Mouse (Mus musculus): ENCODE measurements around the gene Mink1. TPM values are rescaled to one million over a fixed set of nuclear protein-coding genes. Genes with fewer than 3 reads are reported as not detected.

The Mink1 gene
- polyA plus RNA-seq, 1 experiment from 2014 or later, result 12.7 TPM

GRCm38 (mm10) chr11:70644564-70645103 is 82.0 kb downstream of the Mink1 start:
- H3K27me3 ChIP-seq (ENCODE audit: control insufficient read depth, insufficient read depth, low read length), result no peaks in the 10 kb centered on the region
- H3K4me2 ChIP-seq (ENCODE audit: low read length), result no peak overlapping the region
- no peak for ATAC-seq (ENCODE audit: insufficient number of reproducible peaks, insufficient read depth, low FRiP score, low read depth)
- no peak overlapping the region for H3K4me3 ChIP-seq (ENCODE audit: control insufficient read depth in 1 of 2, insufficient read depth in 1 of 2, low read depth in 1 of 2, low read length in 2 of 2)
- 93% methylated on average over 8 of the region's 8 CpGs for WGBS
- no peak overlapping the region for H3K9ac ChIP-seq (ENCODE audit: low read length)
- peaks cover 10 to 22% of the 10 kb centered on the region in 2 experiments for H3K4me1 ChIP-seq (ENCODE audit: control insufficient read depth in 2 of 2, insufficient read depth in 2 of 2, low read length in 2 of 2)
- H3K27ac ChIP-seq (replicated peaks in 1 of 2; ENCODE audit: control insufficient read depth in 1 of 2, insufficient read depth in 1 of 2, low read depth in 2 of 2, low read length in 2 of 2), result no peak overlapping the region
- no peaks in the 10 kb centered on the region for H3K9me3 ChIP-seq (ENCODE audit: control insufficient read depth, low read length)
- peaks cover 48% of the 10 kb centered on the region for H3K36me3 ChIP-seq (ENCODE audit: control insufficient read depth, insufficient read depth, low read length)

GRCm38 (mm10) chr11:70645461-70646258 is 83.0 kb downstream of the Mink1 start:
- Histone ChIP-seq H3K9me3 (ENCODE audit: control insufficient read depth, low read length) (no peaks in the 10 kb centered on the region), H3K4me3 (ENCODE audit: control insufficient read depth in 1 of 2, insufficient read depth in 1 of 2, low read depth in 1 of 2, low read length in 2 of 2) (peak overlapping the region; percentile 66 to 95), H3K27ac (replicated peaks in 1 of 2; ENCODE audit: control insufficient read depth in 1 of 2, insufficient read depth in 1 of 2, low read depth in 2 of 2, low read length in 2 of 2) (peak overlapping the region; percentile 96 to 97), H3K4me2 (ENCODE audit: low read length) (peak overlapping the region; percentile 90), H3K27me3 (ENCODE audit: control insufficient read depth, insufficient read depth, low read length) (no peaks in the 10 kb centered on the region), H3K9ac (ENCODE audit: low read length) (peak overlapping the region; percentile 99), H3K36me3 (ENCODE audit: control insufficient read depth, insufficient read depth, low read length) (peaks cover 59% of the 10 kb centered on the region), H3K4me1 (ENCODE audit: control insufficient read depth in 2 of 2, insufficient read depth in 2 of 2, low read length in 2 of 2) (peaks cover 10 to 31% of the 10 kb centered on the region in 2 experiments)
- ATAC-seq (ENCODE audit: insufficient number of reproducible peaks, insufficient read depth, low FRiP score, low read depth), result no peak
- 71% methylated on average over 12 of the region's 12 CpGs for WGBS

- 22% methylated on average over 3 of the region's 3 CpGs for WGBS
- peak overlapping the region; percentile 99 for H3K9ac ChIP-seq (ENCODE audit: low read length)
- H3K27me3 ChIP-seq (ENCODE audit: control insufficient read depth, insufficient read depth, low read length), result no peaks in the 10 kb centered on the region
- no peak for ATAC-seq (ENCODE audit: insufficient number of reproducible peaks, insufficient read depth, low FRiP score, low read depth)
- peaks cover 13 to 36% of the 10 kb centered on the region in 2 experiments for H3K4me1 ChIP-seq (ENCODE audit: control insufficient read depth in 2 of 2, insufficient read depth in 2 of 2, low read length in 2 of 2)
- H3K4me2 ChIP-seq (ENCODE audit: low read length), result peak overlapping the region; percentile 90
- H3K36me3 ChIP-seq (ENCODE audit: control insufficient read depth, insufficient read depth, low read length), result peaks cover 64% of the 10 kb centered on the region
- peak overlapping the region; percentile 96 to 97 for H3K27ac ChIP-seq (replicated peaks in 1 of 2; ENCODE audit: control insufficient read depth in 1 of 2, insufficient read depth in 1 of 2, low read depth in 2 of 2, low read length in 2 of 2)
- no peaks in the 10 kb centered on the region for H3K9me3 ChIP-seq (ENCODE audit: control insufficient read depth, low read length)
- peak overlapping the region; percentile 66 to 95 for H3K4me3 ChIP-seq (ENCODE audit: control insufficient read depth in 1 of 2, insufficient read depth in 1 of 2, low read depth in 1 of 2, low read length in 2 of 2)
These were observed 83.5 kb downstream of the Mink1 start for GRCm38 (mm10) chr11:70646259-70646555.

GRCm38 (mm10) chr11:70646691-70647650 is 84.3 kb downstream of the Mink1 start, which contains the start of the genes Rnf167 and Slc25a11:
Rnf167 (plus strand) TSS chr11:70647235.
Slc25a11 (minus strand) TSS chr11:70647479.
- ATAC-seq (ENCODE audit: insufficient number of reproducible peaks, insufficient read depth, low FRiP score, low read depth), result peak; percentile 85
- peak within 1 kb of the TSS; percentile 99 for H3K4me2 ChIP-seq (ENCODE audit: low read length)
- peaks cover 14 to 42% of the 10 kb centered on the region in 2 experiments for H3K4me1 ChIP-seq (ENCODE audit: control insufficient read depth in 2 of 2, insufficient read depth in 2 of 2, low read length in 2 of 2)
- peak within 1 kb of the TSS; percentile 99 for H3K9ac ChIP-seq (ENCODE audit: low read length)
- H3K27ac ChIP-seq (replicated peaks in 1 of 2; ENCODE audit: control insufficient read depth in 1 of 2, insufficient read depth in 1 of 2, low read depth in 2 of 2, low read length in 2 of 2), result peak within 1 kb of the TSS; percentile 96 to 97
- H3K4me3 ChIP-seq (ENCODE audit: control insufficient read depth in 1 of 2, insufficient read depth in 1 of 2, low read depth in 1 of 2, low read length in 2 of 2), result peak within 1 kb of the TSS; percentile 66 to 95
- no peaks in the 10 kb centered on the region for H3K9me3 ChIP-seq (ENCODE audit: control insufficient read depth, low read length)
- no peaks in the 10 kb centered on the region for H3K27me3 ChIP-seq (ENCODE audit: control insufficient read depth, insufficient read depth, low read length)
- H3K36me3 ChIP-seq (ENCODE audit: control insufficient read depth, insufficient read depth, low read length), result peaks cover 72% of the 10 kb centered on the region
- WGBS, result under 1% methylated on average over 63 of the region's 63 CpGs

- Histone ChIP-seq H3K9me3 (ENCODE audit: control insufficient read depth, low read length) (no peaks in the 10 kb centered on the region), H3K27me3 (ENCODE audit: control insufficient read depth, insufficient read depth, low read length) (no peaks in the 10 kb centered on the region), H3K4me2 (ENCODE audit: low read length) (peak overlapping the region; percentile 99), H3K4me3 (ENCODE audit: control insufficient read depth in 1 of 2, insufficient read depth in 1 of 2, low read depth in 1 of 2, low read length in 2 of 2) (peak overlapping the region; percentile 56 to 66), H3K4me1 (ENCODE audit: control insufficient read depth in 2 of 2, insufficient read depth in 2 of 2, low read length in 2 of 2) (peaks cover 20 to 51% of the 10 kb centered on the region in 2 experiments), H3K27ac (replicated peaks in 1 of 2; ENCODE audit: control insufficient read depth in 1 of 2, insufficient read depth in 1 of 2, low read depth in 2 of 2, low read length in 2 of 2) (peak overlapping the region; percentile 92 to 97), H3K36me3 (ENCODE audit: control insufficient read depth, insufficient read depth, low read length) (peaks cover 76% of the 10 kb centered on the region), H3K9ac (ENCODE audit: low read length) (peak overlapping the region; percentile 83)
- no peak for ATAC-seq (ENCODE audit: insufficient number of reproducible peaks, insufficient read depth, low FRiP score, low read depth)
- 3% methylated on average over 28 of the region's 28 CpGs for WGBS
These were observed 85.2 kb downstream of the Mink1 start for GRCm38 (mm10) chr11:70647716-70648420.

- peaks cover 73% of the 10 kb centered on the region for H3K36me3 ChIP-seq (ENCODE audit: control insufficient read depth, insufficient read depth, low read length)
- H3K27ac ChIP-seq (replicated peaks in 1 of 2; ENCODE audit: control insufficient read depth in 1 of 2, insufficient read depth in 1 of 2, low read depth in 2 of 2, low read length in 2 of 2), result peak overlapping the region in 1 of 2 experiments; percentile 97; a peak in 2 of 4 replicates
- H3K9me3 ChIP-seq (ENCODE audit: control insufficient read depth, low read length), result no peaks in the 10 kb centered on the region
- WGBS, result 73% methylated on average over 4 of the region's 4 CpGs
- H3K9ac ChIP-seq (ENCODE audit: low read length), result peak overlapping the region; percentile 83
- H3K27me3 ChIP-seq (ENCODE audit: control insufficient read depth, insufficient read depth, low read length), result no peaks in the 10 kb centered on the region
- peaks cover 20 to 54% of the 10 kb centered on the region in 2 experiments for H3K4me1 ChIP-seq (ENCODE audit: control insufficient read depth in 2 of 2, insufficient read depth in 2 of 2, low read length in 2 of 2)
- no peak for ATAC-seq (ENCODE audit: insufficient number of reproducible peaks, insufficient read depth, low FRiP score, low read depth)
- peak overlapping the region; percentile 99 for H3K4me2 ChIP-seq (ENCODE audit: low read length)
- H3K4me3 ChIP-seq (ENCODE audit: control insufficient read depth in 1 of 2, insufficient read depth in 1 of 2, low read depth in 1 of 2, low read length in 2 of 2), result peak overlapping the region; percentile 14 to 66; a peak in 3 of 4 replicates
These were observed 85.8 kb downstream of the Mink1 start for GRCm38 (mm10) chr11:70648512-70648911.

All from heart, embryonic 14.5 days (tissue).